Mouse (Mus musculus) liver, embryonic 16.5 days (tissue): ENCODE measurements around the gene Znrd1. TPM values are rescaled to one million over a fixed set of nuclear protein-coding genes. Genes with fewer than 3 reads are reported as not detected.

Experiments used
- ATAC-seq: fragments of 200-750 bp; cut with Nextera tagmentation; 2 replicates; pipeline ENCODE4 v1.8.0; 2017; ENCODE audit warnings: low read depth, mild to moderate bottlenecking, moderate number of reproducible peaks, moderate library complexity
- H3K27ac ChIP-seq: fragments of 300-500 bp; sonication (generic); 2 replicates; pipeline ENCODE4 v1.5.1; 2014; ENCODE audit warnings: mild to moderate bottlenecking, low read length
- H3K27me3 ChIP-seq: fragments of 300-500 bp; sonication (generic); 2 replicates; pipeline ENCODE4 v1.6.1; 2014; ENCODE audit warnings: low read depth, low read length, mixed read lengths; ENCODE audit not compliant: control insufficient read depth, insufficient read depth
- H3K36me3 ChIP-seq: fragments of 300-500 bp; sonication (generic); 2 replicates; pipeline ENCODE4 v1.6.1; 2014; ENCODE audit warnings: mild to moderate bottlenecking; ENCODE audit not compliant: control insufficient read depth, insufficient read depth
- H3K4me1 ChIP-seq: fragments of 300-500 bp; sonication (generic); 2 replicates; pipeline ENCODE4 v1.6.1; 2014; ENCODE audit warnings: low read depth, low read length, mixed read lengths; ENCODE audit not compliant: control insufficient read depth
- H3K4me2 ChIP-seq: fragments of 300-500 bp; sonication (generic); 2 replicates; pipeline ENCODE4 v1.6.1; 2014; ENCODE audit warnings: low read depth, low read length, mixed read lengths
- H3K4me3 ChIP-seq: fragments of 300-500 bp; sonication (generic); 2 replicates; pipeline ENCODE4 v1.5.1; 2014; ENCODE audit warnings: low read depth, mild to moderate bottlenecking, low read length
- H3K9ac ChIP-seq: fragments of 300-500 bp; sonication (generic); 2 replicates; pipeline ENCODE4 v1.6.1; 2014; ENCODE audit warnings: low read depth, low read length
- H3K9me3 ChIP-seq: fragments of 300-500 bp; sonication (generic); replicated peaks from 2 replicates; pipeline ENCODE4 v1.6.1; 2016; ENCODE audit warnings: low read length; ENCODE audit not compliant: control insufficient read depth
- WGBS: fragments of 180-500 bp; shearing (Covaris S2); extraction: QIAGEN DNeasy Blood & Tissue Kit; methylation state at CpG from one replicate; pipeline ENCODE4 v1.1.7; 2014; ENCODE audit not compliant: insufficient replicate concordance; 5-methylcytosine and 5-hydroxymethylcytosine counted together
- polyA plus RNA-seq: library from polyadenylated mRNA; unstranded; fragments of >200 nt; fragmentation: Nextera tagmentation; extraction: Ambion mirVana; gene quantifications from 2 replicates; pipeline ENCODE4 v1.2.1, GENCODE M21; 2015

Znrd1 gene
- 20.9 and 21.3 TPM in 2 replicates for polyA plus RNA-seq

GRCm38 (mm10) chr17:36957999-36958743 lies at the start of gene Znrd1, which contains the start of gene Znrd1as:
TSS of gene Znrd1 (minus strand) at chr17:36958559.
TSS of gene Znrd1as (plus strand) at chr17:36958592.
- H3K9me3 ChIP-seq: no peaks in the 10 kb centered on the region
- under 1% methylated on average over 46 of the region's 46 CpGs for WGBS
- H3K27me3 ChIP-seq: no peaks in the 10 kb centered on the region
- peak within 1 kb of the TSS; percentile 67 for H3K27ac ChIP-seq
- H3K4me3 ChIP-seq: peak within 1 kb of the TSS; percentile 80
- peak within 1 kb of the TSS; percentile 91 for H3K4me2 ChIP-seq
- H3K36me3 ChIP-seq: no peaks in the 10 kb centered on the region
- ATAC-seq: peak; percentile 98
- H3K4me1 ChIP-seq: peaks cover 11% of the 10 kb centered on the region
- peak within 1 kb of the TSS; percentile 79 for H3K9ac ChIP-seq

GRCm38 (mm10) chr17:37003366-37003765 lies 45.0 kb upstream of the Znrd1 start:
- 35% methylated on average over 4 of the region's 4 CpGs for WGBS
- Histone ChIP-seq H3K9me3 (no peaks in the 10 kb centered on the region), H3K4me2 (peak overlapping the region; percentile 62; the same call in 1 of the 2 replicates), H3K4me1 (no peaks in the 10 kb centered on the region; the same call in 1 of the 2 replicates), H3K9ac (no peak overlapping the region), H3K27me3 (peaks cover 11% of the 10 kb centered on the region), H3K27ac (no peak overlapping the region), H3K4me3 (peak overlapping the region; percentile 54; the same call in 1 of the 2 replicates), H3K36me3 (no peaks in the 10 kb centered on the region)
- no peak for ATAC-seq

DNA sequence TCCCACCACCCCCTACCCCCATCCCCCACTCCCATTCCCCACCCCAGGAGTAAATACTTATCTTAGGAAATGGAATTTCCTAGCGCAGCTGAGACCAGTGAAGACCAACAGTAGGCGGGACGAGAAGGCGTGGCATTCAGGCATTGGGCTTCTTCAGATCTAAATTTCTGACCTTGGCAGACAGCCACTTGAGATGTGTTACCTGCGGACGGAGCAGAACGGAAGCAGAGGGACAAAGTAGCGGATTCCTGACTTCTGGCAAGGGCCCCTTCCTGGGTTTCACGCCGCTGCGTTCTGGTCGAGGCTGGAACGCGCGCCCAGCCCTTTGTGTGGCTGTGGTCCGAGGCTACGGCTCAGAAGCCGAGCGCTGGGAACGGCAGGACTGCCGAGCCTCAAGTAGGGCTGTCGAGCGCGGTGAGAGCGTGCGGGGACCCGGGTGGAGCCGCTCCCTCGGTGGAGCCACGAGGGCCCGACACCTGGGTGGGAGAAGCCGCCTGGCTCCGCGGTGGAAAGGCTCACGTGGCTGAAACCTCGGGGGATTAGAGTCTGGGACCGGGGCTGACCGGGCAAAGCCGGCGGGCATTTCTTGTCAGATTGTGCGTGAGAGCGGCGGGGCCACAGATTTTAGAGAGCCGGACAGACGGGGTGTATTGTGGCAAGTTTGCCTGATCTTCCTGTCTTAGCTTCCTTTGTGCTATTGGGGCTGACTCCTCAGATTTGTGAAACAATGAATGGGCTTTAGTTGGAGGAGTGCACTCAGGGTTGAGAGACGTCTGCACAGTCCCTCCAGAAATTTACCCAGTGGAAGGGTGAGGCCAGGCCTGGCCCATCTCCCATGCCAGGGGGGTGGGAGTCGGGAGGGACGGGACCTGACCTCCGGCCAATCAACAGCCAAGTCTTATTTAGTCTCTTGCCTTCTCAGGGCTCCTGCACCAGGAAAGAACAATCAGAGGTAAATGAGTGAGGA lies 44.3 kb upstream of the Znrd1 start:
- no peaks in the 10 kb centered on the region for H3K9me3 ChIP-seq

DNA sequence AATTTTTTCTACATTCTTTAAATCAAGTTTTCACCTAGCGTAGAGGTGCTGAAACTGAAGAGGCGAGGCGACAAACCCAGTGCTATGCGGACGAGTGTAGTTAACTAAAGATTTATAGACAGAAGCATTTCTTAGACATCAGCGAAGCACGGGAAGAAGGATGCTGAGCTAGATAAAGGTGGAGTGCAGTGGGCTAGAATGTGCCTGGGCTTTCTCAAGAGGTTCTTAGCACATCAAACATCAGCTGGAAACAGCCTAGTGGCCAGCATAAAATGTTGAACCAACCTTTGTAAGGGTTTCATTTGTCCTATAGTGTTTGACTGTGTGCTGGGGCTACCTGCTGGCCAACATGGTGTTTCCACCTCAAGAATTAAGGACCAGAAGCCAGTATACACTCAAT lies 42.5 kb upstream of the Znrd1 start, which contains the start of gene Zfp57:
TSS of gene Zfp57 (plus strand) at position 301 of the 400 bp plus-strand sequence.
- 72% methylated on average over 7 of the region's 7 CpGs for WGBS
- H3K4me1 ChIP-seq: no peaks in the 10 kb centered on the region; the same call in 1 of the 2 replicates
- H3K36me3 ChIP-seq: no peaks in the 10 kb centered on the region
- no peak within 1 kb of the TSS for H3K9ac ChIP-seq
- no peak for ATAC-seq
- peaks cover 11% of the 10 kb centered on the region for H3K27me3 ChIP-seq
- no peak within 1 kb of the TSS for H3K4me3 ChIP-seq
- no peak within 1 kb of the TSS for H3K4me2 ChIP-seq
- H3K27ac ChIP-seq: no peak within 1 kb of the TSS
- H3K9me3 ChIP-seq: no peaks in the 10 kb centered on the region

More for the DNA sequence above, 44.3 kb upstream of the Znrd1 start:
- no peaks in the 10 kb centered on the region; the same call in 1 of the 2 replicates for H3K4me1 ChIP-seq
- no peak overlapping the region for H3K27ac ChIP-seq
- no peaks in the 10 kb centered on the region for H3K36me3 ChIP-seq
- H3K4me2 ChIP-seq: peak overlapping the region; percentile 62
- 2% methylated on average over 49 of the region's 49 CpGs for WGBS
- peaks cover 11% of the 10 kb centered on the region for H3K27me3 ChIP-seq
- peak; percentile 54 for ATAC-seq
- H3K9ac ChIP-seq: peak overlapping the region; percentile 10
- peak overlapping the region; percentile 54 for H3K4me3 ChIP-seq

- no peak overlapping the region for H3K4me2 ChIP-seq
- no peak overlapping the region for H3K4me3 ChIP-seq
- H3K36me3 ChIP-seq: no peaks in the 10 kb centered on the region
- H3K27me3 ChIP-seq: peaks cover 11% of the 10 kb centered on the region
- H3K9ac ChIP-seq: no peak overlapping the region
- no peaks in the 10 kb centered on the region for H3K9me3 ChIP-seq
- H3K4me1 ChIP-seq: no peaks in the 10 kb centered on the region; the same call in 1 of the 2 replicates
- no peak for ATAC-seq
- WGBS: 53% methylated on average over 2 of the region's 2 CpGs
- no peak overlapping the region for H3K27ac ChIP-seq
Measured at GRCm38 (mm10) chr17:36998477-36998876, 40.1 kb upstream of the Znrd1 start.

- H3K4me2 ChIP-seq: no peak overlapping the region
- H3K36me3 ChIP-seq: no peaks in the 10 kb centered on the region
- H3K4me3 ChIP-seq: no peak overlapping the region
- no peak for ATAC-seq
- no peak overlapping the region for H3K27ac ChIP-seq
- no peaks in the 10 kb centered on the region for H3K27me3 ChIP-seq
- no peaks in the 10 kb centered on the region for H3K4me1 ChIP-seq
- no peaks in the 10 kb centered on the region for H3K9me3 ChIP-seq
- no peak overlapping the region for H3K9ac ChIP-seq
- WGBS: 23% methylated on average over 7 of the region's 7 CpGs
Measured at GRCm38 (mm10) chr17:36997033-36997735, 38.8 kb upstream of the Znrd1 start.

DNA sequence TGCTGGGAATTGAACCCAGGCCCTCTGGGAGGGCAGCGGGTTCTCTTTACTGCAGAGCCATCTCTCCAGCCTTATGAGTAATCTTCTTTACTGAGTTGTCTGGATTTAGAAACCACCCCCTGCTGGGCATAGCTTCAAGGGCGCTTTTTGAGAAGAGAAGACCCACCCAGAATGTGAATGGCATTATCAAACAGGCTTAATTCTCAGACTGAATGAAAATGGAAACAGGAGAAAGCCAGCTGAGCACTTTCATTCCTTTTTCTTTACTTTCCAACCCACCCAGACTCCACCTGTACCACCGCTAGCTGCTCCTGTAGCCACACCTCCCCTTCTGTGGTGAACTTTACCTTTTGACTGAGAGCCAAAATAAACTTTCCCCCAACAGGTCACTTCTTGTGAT lies 37.1 kb upstream of the Znrd1 start:
- WGBS: 58% methylated on average over 3 of the region's 3 CpGs

GRCm38 (mm10) chr17:36994528-36994927 lies 36.2 kb upstream of the Znrd1 start:
- Histone ChIP-seq H3K4me3 (no peak overlapping the region), H3K36me3 (no peaks in the 10 kb centered on the region), H3K27me3 (peaks cover 1% of the 10 kb centered on the region), H3K27ac (no peak overlapping the region), H3K9ac (no peak overlapping the region), H3K4me2 (no peak overlapping the region), H3K4me1 (no peaks in the 10 kb centered on the region), H3K9me3 (no peaks in the 10 kb centered on the region)
- ATAC-seq: no peak
- 63% methylated on average over 2 of the region's 2 CpGs for WGBS

More for the DNA sequence above, 37.1 kb upstream of the Znrd1 start:
- Histone ChIP-seq H3K9me3 (no peaks in the 10 kb centered on the region), H3K4me3 (no peak overlapping the region), H3K4me2 (no peak overlapping the region), H3K27ac (no peak overlapping the region), H3K36me3 (no peaks in the 10 kb centered on the region), H3K4me1 (no peaks in the 10 kb centered on the region), H3K27me3 (no peaks in the 10 kb centered on the region), H3K9ac (no peak overlapping the region)
- ATAC-seq: no peak
